Comparison of ENCODE assay signal across 7 mouse cellular contexts in the genomic region with DNA sequence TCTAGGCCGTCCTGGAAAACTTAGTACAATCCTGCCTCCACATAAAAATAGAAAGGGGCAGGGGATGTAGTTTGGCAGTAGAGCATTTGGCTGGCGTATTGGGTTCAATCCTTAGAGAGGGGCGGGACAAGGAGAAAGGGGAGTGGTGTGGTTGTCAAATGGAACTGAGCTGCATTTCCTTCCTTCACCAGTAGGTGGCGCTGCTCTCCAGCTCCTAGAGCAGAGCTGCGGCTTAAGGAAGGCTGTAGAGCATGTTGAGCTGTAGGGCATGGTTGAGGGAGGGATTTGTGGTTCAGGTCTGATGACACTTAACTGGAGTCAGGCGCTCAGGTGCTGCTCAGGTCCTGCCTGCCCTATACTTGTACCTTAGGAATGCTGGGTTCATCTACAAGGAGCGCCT. TPM values are rescaled to one million over a fixed set of nuclear protein-coding genes. Genes with fewer than 3 reads are reported as not detected.
DNase-seq lines count a peak whose midpoint lies in the region; ATAC-seq and TF ChIP-seq lines count a peak whose summit lies in the region.

No protein-coding gene starts in this region.

- WGBS in embryonic facial prominence, embryonic 11.5 days: 6% methylated on average over 7 of the region's 7 CpGs
- 7% methylated on average over 7 of the region's 7 CpGs for WGBS in intestine, postnatal 0 days
- WGBS in midbrain, embryonic 12.5 days: 8% methylated on average over 7 of the region's 7 CpGs

- H3K4me3 ChIP-seq in embryonic facial prominence, embryonic 11.5 days (ENCODE audit: low read depth, low read length): no peak overlapping the region
- H3K4me3 ChIP-seq in intestine, postnatal 0 days (ENCODE audit: low read depth, low read length): no peak overlapping the region
- no peak overlapping the region for H3K4me3 ChIP-seq in midbrain, embryonic 12.5 days

- H3K27me3 ChIP-seq in embryonic facial prominence, embryonic 11.5 days (ENCODE audit: control insufficient read depth, insufficient read depth, low read length): no peaks in the 10 kb centered on the region
- 0 out of 2 replicates have a peak, but pooled peaks cover 6% of the 10 kb centered on the region for H3K27me3 ChIP-seq in intestine, postnatal 0 days (replicated peaks; ENCODE audit: control insufficient read depth, insufficient read depth, low read length)
- peaks cover 26% of the 10 kb centered on the region for H3K27me3 ChIP-seq in midbrain, embryonic 12.5 days

- H3K27ac ChIP-seq in embryonic facial prominence, embryonic 11.5 days (replicated peaks; ENCODE audit: low read depth, low read length): no peak overlapping the region
- no peak overlapping the region for H3K27ac ChIP-seq in intestine, postnatal 0 days (ENCODE audit: low read depth, low read length)
- no peak overlapping the region for H3K27ac ChIP-seq in midbrain, embryonic 12.5 days (replicated peaks)

- H3K4me1 ChIP-seq in embryonic facial prominence, embryonic 11.5 days (ENCODE audit: control insufficient read depth, insufficient read depth, low read length): peaks cover 9% of the 10 kb centered on the region
- H3K4me1 ChIP-seq in intestine, postnatal 0 days (replicated peaks; ENCODE audit: control insufficient read depth, insufficient read depth, low read length): no peaks in the 10 kb centered on the region; the same call in 1 of the 2 replicates
- peaks cover 27% of the 10 kb centered on the region for H3K4me1 ChIP-seq in midbrain, embryonic 12.5 days

- no peaks in the 10 kb centered on the region for H3K36me3 ChIP-seq in embryonic facial prominence, embryonic 11.5 days (replicated peaks; ENCODE audit: control insufficient read depth, insufficient read depth, low read depth, low read length)
- H3K36me3 ChIP-seq in intestine, postnatal 0 days (ENCODE audit: control insufficient read depth, insufficient read depth): peaks cover 17% of the 10 kb centered on the region; the same call in 1 of the 2 replicates
- no peaks in the 10 kb centered on the region for H3K36me3 ChIP-seq in midbrain, embryonic 12.5 days

- H3K9ac ChIP-seq in embryonic facial prominence, embryonic 11.5 days (replicated peaks; ENCODE audit: low read length): no peak overlapping the region
- no peak overlapping the region for H3K9ac ChIP-seq in intestine, postnatal 0 days (ENCODE audit: low read depth, low read length)
- no peak overlapping the region for H3K9ac ChIP-seq in midbrain, embryonic 12.5 days (replicated peaks)

- intact Hi-C loops in left cerebral cortex, postnatal 36 days (cut with DNase I): loop anchor here (1.0 kb wide), 1 partner anchor 85 kb away; no protein-coding TSS in a partner anchor

- DNase-seq in adrenal gland, postnatal 14 days: peak; percentile 95
- peak; percentile 96 for DNase-seq in embryonic facial prominence, embryonic 11.5 days (ENCODE audit: low spot score)
- DNase-seq in left cerebral cortex, postnatal 36 days (ENCODE audit: low spot score in 2 of 2): peak; percentile 87 to 90
- DNase-seq in skeletal muscle tissue, adult 2 months (ENCODE audit: low read depth, low spot score): peak; percentile 81

- no peak overlapping the region for H3K4me2 ChIP-seq in embryonic facial prominence, embryonic 11.5 days (ENCODE audit: low read depth, low read length)
- H3K4me2 ChIP-seq in intestine, postnatal 0 days (replicated peaks; ENCODE audit: low read depth): peak overlapping the region; percentile 6; the same call in 1 of the 2 replicates
- no peak overlapping the region for H3K4me2 ChIP-seq in midbrain, embryonic 12.5 days (replicated peaks)

- ATAC-seq in embryonic facial prominence, embryonic 11.5 days (replicated peaks; ENCODE audit: insufficient number of reproducible peaks, low FRiP score, low TSS enrichment, low read depth): peak; percentile 75
- ATAC-seq in granulocyte monocyte progenitor cell, adult 5-6 weeks (replicated peaks; ENCODE audit: poor library complexity, severe bottlenecking): peak; percentile 87
- ATAC-seq in intestine, postnatal 0 days: peak; percentile 39
- ATAC-seq in midbrain, embryonic 12.5 days (ENCODE audit: low FRiP score, low read depth): peak; percentile 68

- TF ChIP-seq CTCF in intestine, postnatal 0 days (IDR thresholded peaks at IDR 0.05; ENCODE audit: low read depth): peak; percentile 100

- H3K9me3 ChIP-seq in embryonic facial prominence, embryonic 11.5 days (replicated peaks; ENCODE audit: control insufficient read depth, low read length): no peaks in the 10 kb centered on the region
- H3K9me3 ChIP-seq in intestine, postnatal 0 days (ENCODE audit: control insufficient read depth): no peaks in the 10 kb centered on the region
- no peaks in the 10 kb centered on the region for H3K9me3 ChIP-seq in midbrain, embryonic 12.5 days

RNA-seq across cellular contexts. Expression of a gene that starts 6.6 kb away (rescaled TPM):
- 267 and 289 TPM in 2 replicates for total RNA-seq in adrenal gland, postnatal 14 days (2021)
- 10.0 and 10.6 TPM in 2 replicates for polyA plus RNA-seq in embryonic facial prominence, embryonic 11.5 days (2014; fragmentation: Nextera tagmentation; extraction: Ambion mirVana)
- total RNA-seq in granulocyte monocyte progenitor cell, adult 5-6 weeks (2014; fragmentation: Nextera tagmentation): 0.47 and 5.5 TPM in 2 replicates
- total RNA-seq in granulocyte monocyte progenitor cell, adult 5-6 weeks (2017): 1.3 and 2.0 TPM in 2 replicates
- 102 and 104 TPM in 2 replicates for polyA plus RNA-seq in intestine, postnatal 0 days (2015; fragmentation: Nextera tagmentation; extraction: Ambion mirVana)
- total RNA-seq in left cerebral cortex, postnatal 36 days (2021): 10 to 100 TPM; 91.1 to 94.2 TPM
- 14.3 and 15.2 TPM in 2 replicates for polyA plus RNA-seq in midbrain, embryonic 12.5 days (2016; fragmentation: Nextera tagmentation; extraction: Ambion mirVana)

RNA-seq across cellular contexts. Expression of a gene that starts 30.6 kb away (rescaled TPM):
- total RNA-seq in adrenal gland, postnatal 14 days (2021): 0.30 and 0.33 TPM in 2 replicates
- 1.9 and 2.6 TPM in 2 replicates for polyA plus RNA-seq in embryonic facial prominence, embryonic 11.5 days (2014; fragmentation: Nextera tagmentation; extraction: Ambion mirVana)
- not detected in 2 replicates for total RNA-seq in granulocyte monocyte progenitor cell, adult 5-6 weeks (2014; fragmentation: Nextera tagmentation)
- total RNA-seq in granulocyte monocyte progenitor cell, adult 5-6 weeks (2017): not detected in 2 replicates
- polyA plus RNA-seq in intestine, postnatal 0 days (2015; fragmentation: Nextera tagmentation; extraction: Ambion mirVana): not detected in 2 replicates
- 10 to 100 TPM; 14.5 to 18.5 TPM for total RNA-seq in left cerebral cortex, postnatal 36 days (2021)
- polyA plus RNA-seq in midbrain, embryonic 12.5 days (2016; fragmentation: Nextera tagmentation; extraction: Ambion mirVana): 15.3 and 17.1 TPM in 2 replicates

RNA-seq across cellular contexts. Expression of a gene that starts 31.4 kb away (rescaled TPM):
- total RNA-seq in adrenal gland, postnatal 14 days (2021): 20.2 and 22.0 TPM in 2 replicates
- polyA plus RNA-seq in embryonic facial prominence, embryonic 11.5 days (2014; fragmentation: Nextera tagmentation; extraction: Ambion mirVana): 11.3 and 12.2 TPM in 2 replicates
- total RNA-seq in granulocyte monocyte progenitor cell, adult 5-6 weeks (2014; fragmentation: Nextera tagmentation): not detected in 2 replicates
- total RNA-seq in granulocyte monocyte progenitor cell, adult 5-6 weeks (2017): not detected in 2 replicates
- polyA plus RNA-seq in intestine, postnatal 0 days (2015; fragmentation: Nextera tagmentation; extraction: Ambion mirVana): 3.2 and 4.5 TPM in 2 replicates
- 1 to 10 TPM in 1 of 2 experiments, under 1 TPM in 1; 0.89 to 1.4 TPM for total RNA-seq in left cerebral cortex, postnatal 36 days (2021)
- 3.4 and 3.8 TPM in 2 replicates for polyA plus RNA-seq in midbrain, embryonic 12.5 days (2016; fragmentation: Nextera tagmentation; extraction: Ambion mirVana)

Comparison
In these comparisons a context has a peak if more than half of its experiments do, and no peak if none do; other contexts are left out.
1. RNA of a gene that starts 6.6 kb away (total RNA-seq): 267 to 289 TPM in adrenal gland, postnatal 14 days and 91.1 to 94.2 TPM in left cerebral cortex, postnatal 36 days; 0.47 to 5.5 TPM in granulocyte monocyte progenitor cell, adult 5-6 weeks; every median in the first group is over 10 times any median in the second.
2. RNA of a gene that starts 30.6 kb away (total RNA-seq): 14.5 to 18.5 TPM in left cerebral cortex, postnatal 36 days; 0.30 to 0.33 TPM in adrenal gland, postnatal 14 days and not detected in granulocyte monocyte progenitor cell, adult 5-6 weeks; every median in the first group is over 10 times any median in the second.
3. Peak in every context shown above with its lines, with median percentiles within 50 percentile points of each other: DNase-seq and ATAC-seq.